Mouse (Mus musculus): Measurements from ENCODE around the gene Mcur1. TPM values are rescaled to one million over a fixed set of nuclear protein-coding genes. Genes with fewer than 3 reads are reported as not detected.

The Mcur1 gene
- polyA plus RNA-seq, 2 experiments from 2014 or later: 15.1 to 17.6 TPM

DNA sequence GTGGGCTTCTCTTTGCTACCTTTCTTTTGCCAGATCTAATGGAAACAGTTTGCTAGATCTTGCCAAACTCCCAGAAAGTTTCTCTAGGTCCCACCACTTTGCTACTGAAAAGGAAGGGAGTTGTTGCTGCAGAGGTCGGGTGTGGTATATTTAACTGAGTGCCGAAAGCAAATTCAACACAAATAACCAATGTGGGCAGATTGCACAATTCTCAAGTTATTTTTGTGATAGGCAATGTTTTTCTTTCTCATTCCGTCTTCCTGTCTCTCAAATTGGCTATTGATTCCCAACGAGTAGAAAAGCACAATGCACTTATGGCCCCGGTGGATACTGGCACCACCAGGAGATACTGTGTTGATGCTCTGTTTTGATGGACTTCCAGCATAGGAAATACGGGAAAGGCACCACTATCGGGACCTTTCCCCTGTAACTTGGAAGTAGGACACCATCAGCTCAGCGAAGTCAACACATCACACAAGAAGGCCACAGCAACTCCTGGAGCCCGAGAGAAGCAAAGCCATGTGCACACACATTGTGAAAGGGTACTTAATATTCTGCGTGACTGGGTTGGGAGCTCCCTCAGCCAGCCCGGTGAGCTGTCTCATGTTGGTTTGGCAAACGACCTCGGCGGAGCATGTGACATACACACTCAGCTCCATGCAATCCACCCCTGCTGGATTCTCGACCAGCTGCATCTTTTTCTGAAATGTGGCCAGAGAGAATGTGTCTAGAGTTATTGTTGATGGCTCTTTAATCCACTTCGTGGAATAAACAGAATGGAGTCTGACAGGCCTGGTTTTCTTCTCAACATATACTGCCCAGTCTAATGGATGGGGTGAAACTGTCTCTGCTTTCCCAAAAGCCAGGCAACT lies 35.3 kb downstream of the Mcur1 start:
- no peak for ATAC-seq

DNA sequence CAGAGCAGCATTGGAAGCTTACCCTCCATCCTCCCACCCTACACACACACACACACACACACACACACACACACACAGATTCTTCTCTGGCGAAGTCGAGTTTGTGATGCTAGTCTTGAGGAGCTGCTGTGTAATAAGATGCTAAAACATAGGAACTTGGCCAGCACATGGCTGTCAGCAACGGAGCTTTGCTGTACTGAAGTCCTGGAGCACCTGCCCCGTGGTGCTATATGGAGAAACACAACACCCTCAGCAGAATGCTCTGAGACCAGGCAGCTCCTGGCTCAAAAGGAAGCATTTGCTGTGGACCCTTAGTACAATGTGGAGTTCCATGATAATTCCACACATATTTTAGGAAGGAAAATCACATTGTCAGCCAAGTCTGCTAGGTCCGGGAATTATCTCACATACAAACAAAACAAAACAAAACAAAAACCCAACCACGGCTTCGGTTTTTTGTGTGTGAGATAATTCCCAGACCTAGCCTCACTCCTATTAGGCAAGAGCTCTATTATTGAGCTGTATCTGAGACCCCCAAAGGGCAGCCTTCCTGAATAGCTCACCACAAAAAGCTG lies 36.0 kb downstream of the Mcur1 start:
- no peak for ATAC-seq

DNA sequence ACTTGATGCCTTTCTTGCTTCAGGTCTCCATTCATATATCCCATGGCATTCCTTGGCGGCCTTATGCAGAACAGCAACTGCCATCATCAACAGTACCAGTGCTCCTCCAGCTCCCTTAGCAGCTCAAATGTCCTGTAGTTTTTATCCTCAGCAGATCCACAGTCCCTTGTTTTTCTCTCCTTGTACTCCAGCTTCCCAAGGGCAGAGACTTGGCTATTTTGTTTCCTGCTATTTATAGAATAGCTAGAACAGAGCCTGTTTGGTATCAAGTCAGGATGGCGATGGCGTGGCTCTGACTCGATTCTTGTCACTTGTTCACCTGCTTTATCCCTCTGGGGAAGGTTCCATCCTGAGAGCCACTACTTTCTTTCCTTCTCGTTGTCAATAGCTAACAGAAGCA lies 38.1 kb downstream of the Mcur1 start:
- no peak for ATAC-seq

DNA sequence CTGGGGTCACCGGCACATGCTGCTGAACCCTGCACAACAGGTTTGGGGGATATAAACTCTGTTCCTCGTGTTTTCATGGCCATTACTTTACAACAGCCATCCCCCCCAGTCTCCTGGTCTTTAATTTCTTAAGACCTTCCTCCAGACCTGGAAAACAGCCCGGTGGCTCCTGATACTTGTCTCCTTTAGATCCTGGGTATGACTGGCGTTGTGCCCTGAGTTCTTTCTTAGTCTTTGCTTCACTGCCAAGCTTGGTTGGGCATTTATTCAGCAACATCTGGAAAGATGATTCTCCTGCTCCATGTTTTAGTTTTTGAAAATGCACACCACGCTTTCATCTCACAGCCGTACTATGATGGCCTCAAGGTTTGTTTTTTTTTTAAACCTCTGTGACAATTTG lies 40.7 kb downstream of the Mcur1 start:
- no peak for ATAC-seq

GRCm38 (mm10) chr13:43517371-43517770 lies 42.6 kb downstream of the Mcur1 start:
- no peak for ATAC-seq

DNA sequence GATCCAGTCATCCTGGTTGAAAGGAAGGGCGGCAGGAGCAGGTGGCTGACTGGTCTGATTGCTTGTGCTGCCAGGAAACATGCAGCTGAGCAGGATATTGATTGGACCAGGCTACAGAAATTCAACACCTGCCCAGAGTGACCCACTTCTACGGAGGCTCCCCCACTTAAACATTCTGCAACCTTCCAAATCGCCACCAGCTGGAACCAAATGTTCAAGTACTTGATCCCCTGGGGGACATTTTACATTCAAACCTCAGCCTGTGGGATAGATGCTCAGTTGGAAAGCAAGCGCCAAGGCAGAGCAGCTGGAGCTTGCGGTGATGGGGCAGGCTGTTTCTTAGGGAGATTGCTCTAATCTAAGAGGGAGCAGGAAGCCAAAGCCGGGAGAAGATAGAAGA lies 43.1 kb downstream of the Mcur1 start:
- no peak for ATAC-seq

DNA sequence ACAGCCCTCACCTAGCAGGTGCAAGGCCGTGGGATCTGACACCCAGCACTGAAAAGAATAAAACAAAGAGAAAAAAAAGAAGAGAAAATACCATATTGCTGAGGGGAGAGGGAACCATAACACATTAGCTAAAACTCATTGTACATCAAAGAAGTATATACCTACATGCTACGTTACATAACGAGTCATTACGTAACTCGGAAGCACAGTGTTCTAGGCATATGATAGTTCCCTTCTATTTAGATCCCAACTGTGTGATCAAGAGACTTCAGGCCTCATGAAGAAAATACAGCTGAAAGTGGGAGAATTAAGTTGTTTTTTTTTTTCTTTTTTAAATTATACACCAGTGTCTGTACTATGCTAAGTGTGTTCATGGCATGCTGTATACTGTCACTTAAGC lies 43.9 kb downstream of the Mcur1 start:
- no peak for ATAC-seq

DNA sequence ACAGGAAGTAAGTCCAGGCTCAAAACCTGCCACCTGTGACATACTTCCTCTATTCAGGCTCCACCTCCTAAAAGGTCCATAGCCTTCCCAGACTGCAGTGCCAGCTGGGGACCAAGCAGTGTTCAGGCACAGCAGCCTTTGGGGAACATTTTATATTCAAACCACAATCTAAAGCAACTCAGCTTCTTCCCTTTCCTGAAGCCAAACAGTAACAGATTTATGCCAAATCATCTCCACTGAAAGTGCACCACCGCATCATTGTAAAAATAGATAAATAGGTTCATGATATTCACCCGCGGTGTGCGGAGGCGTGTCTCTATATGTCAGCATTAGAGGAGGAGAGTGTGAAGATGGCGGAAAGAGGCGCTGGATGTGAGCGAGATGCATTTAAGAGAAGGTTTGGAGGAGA lies 45.0 kb downstream of the Mcur1 start:
- no peak for ATAC-seq

- ATAC-seq: no peak
Measured at GRCm38 (mm10) chr13:43512736-43513135, 47.3 kb downstream of the Mcur1 start.

- no peak for ATAC-seq
Measured at GRCm38 (mm10) chr13:43505798-43506197, 54.2 kb downstream of the Mcur1 start.

DNA sequence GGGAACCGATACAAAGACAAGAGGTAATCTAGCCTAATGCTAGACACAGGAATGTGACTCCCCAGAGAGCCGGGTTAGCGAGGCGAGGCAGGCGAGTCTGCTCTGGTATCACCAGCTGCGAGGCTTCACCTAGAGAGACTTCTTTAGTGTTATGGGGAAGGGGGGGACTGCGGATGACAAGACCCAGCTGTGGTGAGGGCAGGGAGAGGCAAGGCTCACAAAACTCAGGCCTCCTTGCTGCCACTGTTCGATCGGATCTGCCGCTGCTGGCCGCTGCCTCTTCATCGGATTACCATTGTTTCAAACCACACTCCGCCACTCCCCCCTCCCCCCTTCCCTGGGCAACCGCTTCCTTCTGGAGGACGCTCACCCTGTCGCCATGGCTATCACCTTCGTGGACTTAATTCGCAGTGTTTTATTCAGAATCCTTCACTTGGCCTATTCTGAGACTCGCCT lies 56.6 kb downstream of the Mcur1 start:
- ATAC-seq: peak; percentile 39

- no peak for ATAC-seq
Measured at GRCm38 (mm10) chr13:43501601-43502000, 58.4 kb downstream of the Mcur1 start.

DNA sequence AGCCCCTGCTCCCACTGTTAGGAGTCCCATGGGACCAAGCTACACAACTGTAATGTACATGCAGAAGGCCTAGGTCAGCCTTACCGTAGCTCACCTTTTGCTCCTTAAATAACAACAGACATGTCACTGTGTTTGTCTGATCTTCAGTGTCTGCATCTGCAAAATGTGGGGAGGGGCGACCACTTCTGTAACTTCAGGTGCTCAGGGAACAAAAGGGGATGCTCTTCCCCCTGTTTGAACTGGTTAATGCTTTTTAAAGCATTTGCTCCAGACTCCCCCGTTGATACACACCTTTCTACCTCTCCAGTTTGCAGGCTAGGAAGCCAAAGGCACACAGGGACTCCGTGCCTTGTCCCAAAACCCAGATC lies 59.5 kb downstream of the Mcur1 start:
- no peak for ATAC-seq

DNA sequence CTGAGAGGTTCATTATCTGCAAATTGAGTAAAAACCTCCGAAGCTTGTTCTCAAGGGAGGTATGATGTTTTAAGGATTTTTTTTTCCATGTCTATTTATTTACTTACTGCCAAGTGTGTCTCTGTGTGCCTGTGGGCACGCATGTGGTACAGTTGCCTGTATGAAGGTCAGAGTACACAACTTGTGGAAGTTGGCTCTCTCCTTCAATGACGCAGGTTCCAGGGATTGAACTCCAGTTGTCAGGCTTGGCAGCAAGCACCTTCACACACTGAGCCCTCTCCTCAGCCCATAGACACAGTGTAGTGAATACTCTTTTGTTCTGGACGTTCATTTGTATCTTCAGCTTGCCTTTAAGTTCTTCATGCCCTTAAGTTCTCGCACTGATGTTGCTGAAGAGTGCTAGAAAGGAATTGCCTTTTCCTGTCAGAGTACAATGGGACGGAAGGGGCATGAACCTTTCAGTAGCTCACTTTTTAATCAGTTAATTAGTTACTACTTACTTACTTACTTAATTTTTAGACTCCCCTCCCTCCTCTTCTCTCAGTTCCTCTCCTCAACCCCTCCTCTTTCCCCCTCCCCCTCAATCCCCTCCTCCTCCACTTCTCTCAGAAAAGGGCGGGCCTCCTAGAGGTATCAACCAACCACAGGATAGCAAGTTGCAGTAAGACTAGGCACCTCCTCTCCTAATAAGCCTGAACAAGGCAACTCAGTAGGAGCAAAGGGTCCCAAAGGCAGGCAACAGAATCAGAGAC lies 60.1 kb downstream of the Mcur1 start:
- ATAC-seq: no peak

DNA sequence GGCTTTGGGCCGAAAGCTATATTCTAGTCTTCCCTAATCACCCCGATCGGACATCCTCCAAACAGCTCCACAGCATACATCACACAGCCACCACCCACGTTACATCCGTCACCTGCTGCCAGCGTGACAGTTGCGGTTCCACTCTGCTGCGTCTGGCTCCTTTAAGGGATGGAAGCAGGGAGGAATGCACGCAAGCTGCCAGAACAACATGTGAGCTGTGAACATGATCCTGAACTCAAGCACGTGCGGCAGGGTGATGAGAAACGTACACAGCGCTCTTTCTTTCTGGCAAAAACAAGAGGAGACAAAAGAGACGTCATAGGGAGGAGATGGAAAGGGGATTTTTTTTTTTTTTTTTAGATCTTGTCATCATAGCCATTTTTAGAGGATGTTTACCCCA lies 61.1 kb downstream of the Mcur1 start:
- no peak for ATAC-seq

DNA sequence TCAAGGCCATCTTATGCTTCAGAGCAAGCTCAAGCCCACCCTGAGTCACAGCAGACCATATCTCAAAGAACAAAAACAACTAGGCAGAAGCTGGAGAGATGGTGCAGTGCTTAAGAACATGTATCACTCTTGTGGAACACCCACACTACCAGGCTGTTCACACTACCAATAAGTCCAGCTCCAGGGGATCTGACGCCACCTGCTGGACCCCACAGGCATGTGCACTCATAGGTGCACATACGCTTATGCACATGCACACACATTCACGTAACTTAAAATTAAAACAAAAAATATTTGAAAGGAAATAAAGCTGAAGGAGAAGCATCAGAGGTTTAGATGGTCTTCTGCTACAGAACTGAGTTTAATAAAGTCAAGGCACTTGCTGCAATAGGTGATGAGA lies 62.2 kb downstream of the Mcur1 start:
- ATAC-seq: no peak

GRCm38 (mm10) chr13:43496660-43497059 lies 63.3 kb downstream of the Mcur1 start:
- no peak for ATAC-seq

DNA sequence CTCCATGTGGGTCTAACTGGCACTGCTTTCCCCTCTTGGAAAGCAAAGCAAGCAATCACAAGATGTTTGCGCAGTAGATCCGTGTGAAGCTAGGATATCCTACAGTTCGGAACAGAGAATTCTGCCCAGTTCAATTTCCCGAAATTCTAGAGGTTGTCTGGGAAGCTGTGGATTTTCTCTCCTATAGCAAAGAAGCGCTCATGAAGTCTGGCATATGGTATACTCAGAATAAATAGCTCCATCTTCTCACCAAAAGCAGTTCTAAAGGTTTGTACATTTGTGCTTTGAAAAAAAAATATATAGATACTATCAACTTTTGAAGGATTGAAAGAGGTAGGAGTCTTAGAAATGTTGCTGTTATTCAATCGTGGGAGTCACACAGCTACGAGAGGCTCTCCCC lies 64.3 kb downstream of the Mcur1 start:
- ATAC-seq: no peak

- no peak for ATAC-seq
Measured at GRCm38 (mm10) chr13:43493725-43494124, 66.3 kb downstream of the Mcur1 start.

- no peak for ATAC-seq
Measured at GRCm38 (mm10) chr13:43493058-43493481, 66.9 kb downstream of the Mcur1 start.
